Mouse (Mus musculus) heart, embryonic 12.5 days (tissue): ENCODE data around the gene Tfeb. TPM values are rescaled to one million over a fixed set of nuclear protein-coding genes. Genes with fewer than 3 reads are reported as not detected.
A peak's percentile ranks its signal among the peaks of the same experiment; 100 is the strongest.

Source experiments
- ATAC-seq: fragments of 200-750 bp; cut with Nextera tagmentation; 2 replicates; pipeline ENCODE4 v1.8.0; 2017; ENCODE audit warnings: moderate TSS enrichment, moderate library complexity; ENCODE audit not compliant: insufficient number of reproducible peaks, low FRiP score
- H3K27ac ChIP-seq: fragments of 300-500 bp; sonication (generic); 2 replicates; pipeline ENCODE4 v1.5.1; 2016; ENCODE audit warnings: mild to moderate bottlenecking, moderate library complexity; ENCODE audit not compliant: poor library complexity, severe bottlenecking
- H3K27me3 ChIP-seq: fragments of 300-500 bp; sonication (generic); replicated peaks from 2 replicates; pipeline ENCODE4 v1.6.1; 2016; ENCODE audit warnings: mild to moderate bottlenecking, moderate library complexity
- H3K36me3 ChIP-seq: fragments of 300-500 bp; sonication (generic); 2 replicates; pipeline ENCODE4 v1.6.1; 2016; ENCODE audit warnings: mild to moderate bottlenecking, moderate library complexity
- H3K4me1 ChIP-seq: fragments of 300-500 bp; sonication (generic); replicated peaks from 2 replicates; pipeline ENCODE4 v1.6.1; 2016; ENCODE audit warnings: mild to moderate bottlenecking
- H3K4me2 ChIP-seq: fragments of 300-500 bp; sonication (generic); 2 replicates; pipeline ENCODE4 v1.6.1; 2016; ENCODE audit warnings: mild to moderate bottlenecking, moderate library complexity
- H3K4me3 ChIP-seq: fragments of 300-500 bp; sonication (generic); 2 replicates; pipeline ENCODE4 v1.5.1; 2016; ENCODE audit warnings: mild to moderate bottlenecking
- H3K9ac ChIP-seq: fragments of 300-500 bp; sonication (generic); 2 replicates; pipeline ENCODE4 v1.6.1; 2016; ENCODE audit warnings: mild to moderate bottlenecking, moderate library complexity
- H3K9me3 ChIP-seq: fragments of 300-500 bp; sonication (generic); replicated peaks from 2 replicates; pipeline ENCODE4 v1.6.1; 2016; ENCODE audit warnings: mild to moderate bottlenecking, moderate library complexity
- WGBS: fragments of 180-500 bp; shearing (Covaris S2); methylation state at CpG from one replicate; pipeline ENCODE4 v1.1.7; 2016; 5-methylcytosine and 5-hydroxymethylcytosine counted together
- polyA plus RNA-seq: library from polyadenylated mRNA; unstranded; fragments of >200 nt; fragmentation: Nextera tagmentation; extraction: Ambion mirVana; gene quantifications from 2 replicates; pipeline ENCODE4 v1.2.1, GENCODE M21; 2016

The Tfeb gene
- polyA plus RNA-seq, 1 experiment from 2014 or later: 22.7 TPM

- Histone ChIP-seq H3K9me3 (peaks cover 7% of the 10 kb centered on the region; the same call in 1 of the 2 replicates), H3K9ac (no peak overlapping the region), H3K4me1 (peaks cover 48% of the 10 kb centered on the region), H3K4me2 (no peak overlapping the region), H3K27ac (no peak overlapping the region), H3K36me3 (peaks cover 8% of the 10 kb centered on the region; the same call in 1 of the 2 replicates), H3K27me3 (no peaks in the 10 kb centered on the region), H3K4me3 (no peak overlapping the region)
- 82% methylated on average over 2 of the region's 2 CpGs for WGBS
- no peak for ATAC-seq
Measured at GRCm38 (mm10) chr17:47740186-47740585, 3.4 kb downstream of the Tfeb start.

- H3K9me3 ChIP-seq: peaks cover 7% of the 10 kb centered on the region; the same call in 1 of the 2 replicates
- no peak overlapping the region for H3K4me3 ChIP-seq
- peak overlapping the region; percentile 32 for H3K4me2 ChIP-seq
- peaks cover 52% of the 10 kb centered on the region for H3K4me1 ChIP-seq
- peak overlapping the region; percentile 36; the same call in 1 of the 2 replicates for H3K27ac ChIP-seq
- peaks cover 10% of the 10 kb centered on the region; the same call in 1 of the 2 replicates for H3K36me3 ChIP-seq
- H3K9ac ChIP-seq: no peak overlapping the region; the same call in 1 of the 2 replicates
- 0 out of 2 replicates have a peak, but pooled peaks have one; percentile 33 for ATAC-seq
- WGBS: 13% methylated on average over 16 of the region's 16 CpGs
- H3K27me3 ChIP-seq: no peaks in the 10 kb centered on the region
Measured at GRCm38 (mm10) chr17:47742991-47743734, 6.3 kb downstream of the Tfeb start.

GRCm38 (mm10) chr17:47744086-47744485, 7.3 kb downstream of the Tfeb start:
- no peak overlapping the region for H3K4me2 ChIP-seq
- peaks cover 52% of the 10 kb centered on the region for H3K4me1 ChIP-seq
- H3K27me3 ChIP-seq: no peaks in the 10 kb centered on the region
- H3K4me3 ChIP-seq: no peak overlapping the region
- ATAC-seq: no peak
- 90% methylated on average over 14 of the region's 14 CpGs for WGBS
- H3K27ac ChIP-seq: no peak overlapping the region
- H3K9me3 ChIP-seq: peaks cover 7% of the 10 kb centered on the region; the same call in 1 of the 2 replicates
- no peak overlapping the region for H3K9ac ChIP-seq
- peaks cover 10% of the 10 kb centered on the region; the same call in 1 of the 2 replicates for H3K36me3 ChIP-seq

- H3K4me2 ChIP-seq: no peak overlapping the region
- H3K4me1 ChIP-seq: peaks cover 51% of the 10 kb centered on the region
- WGBS: 84% methylated on average over 10 of the region's 10 CpGs
- no peaks in the 10 kb centered on the region for H3K27me3 ChIP-seq
- H3K9ac ChIP-seq: no peak overlapping the region
- H3K4me3 ChIP-seq: no peak overlapping the region
- no peak for ATAC-seq
- peaks cover 10% of the 10 kb centered on the region; the same call in 1 of the 2 replicates for H3K36me3 ChIP-seq
- peaks cover 7% of the 10 kb centered on the region; the same call in 1 of the 2 replicates for H3K9me3 ChIP-seq
- no peak overlapping the region for H3K27ac ChIP-seq
Measured at GRCm38 (mm10) chr17:47744746-47745368, 8.0 kb downstream of the Tfeb start.

- peaks cover 36% of the 10 kb centered on the region for H3K4me1 ChIP-seq
- ATAC-seq: peak; percentile 49
- H3K4me2 ChIP-seq: no peak overlapping the region
- no peaks in the 10 kb centered on the region for H3K27me3 ChIP-seq
- peaks cover 25% of the 10 kb centered on the region for H3K36me3 ChIP-seq
- H3K9me3 ChIP-seq: peaks cover 12% of the 10 kb centered on the region; the same call in 1 of the 2 replicates
- H3K27ac ChIP-seq: peak overlapping the region; percentile 69
- H3K9ac ChIP-seq: peak overlapping the region; percentile 56; the same call in 1 of the 2 replicates
- H3K4me3 ChIP-seq: no peak overlapping the region
- 44% methylated on average over 14 of the region's 14 CpGs for WGBS
Measured at GRCm38 (mm10) chr17:47748791-47749553, 12.1 kb downstream of the Tfeb start.

- WGBS: 75% methylated on average over 3 of the region's 3 CpGs
- H3K4me2 ChIP-seq: no peak overlapping the region
- H3K4me1 ChIP-seq: peaks cover 41% of the 10 kb centered on the region
- H3K9ac ChIP-seq: 0 out of 2 replicates have a peak overlapping the region, but pooled peaks have one; percentile 56
- no peaks in the 10 kb centered on the region for H3K27me3 ChIP-seq
- H3K4me3 ChIP-seq: no peak overlapping the region
- H3K36me3 ChIP-seq: peaks cover 19% of the 10 kb centered on the region
- peaks cover 10% of the 10 kb centered on the region; the same call in 1 of the 2 replicates for H3K9me3 ChIP-seq
- peak overlapping the region; percentile 69 for H3K27ac ChIP-seq
- ATAC-seq: no peak
Measured at GRCm38 (mm10) chr17:47749626-47750025, 12.8 kb downstream of the Tfeb start.

- Histone ChIP-seq H3K4me3 (no peak overlapping the region), H3K9me3 (peaks cover 5% of the 10 kb centered on the region; the same call in 1 of the 2 replicates), H3K4me1 (peaks cover 41% of the 10 kb centered on the region), H3K36me3 (peaks cover 18% of the 10 kb centered on the region), H3K4me2 (no peak overlapping the region), H3K9ac (no peak overlapping the region), H3K27me3 (no peaks in the 10 kb centered on the region), H3K27ac (no peak overlapping the region)
- ATAC-seq: no peak
- 73% methylated on average over 6 of the region's 6 CpGs for WGBS
Measured at GRCm38 (mm10) chr17:47750101-47750500, 13.3 kb downstream of the Tfeb start.

GRCm38 (mm10) chr17:47751811-47752210, 15.0 kb downstream of the Tfeb start:
- ATAC-seq: no peak
- H3K36me3 ChIP-seq: peaks cover 18% of the 10 kb centered on the region
- WGBS: 75% methylated on average over 5 of the region's 5 CpGs
- peaks cover 50% of the 10 kb centered on the region for H3K4me1 ChIP-seq
- no peak overlapping the region for H3K4me3 ChIP-seq
- H3K9ac ChIP-seq: no peak overlapping the region
- no peak overlapping the region for H3K4me2 ChIP-seq
- H3K27ac ChIP-seq: no peak overlapping the region
- H3K9me3 ChIP-seq: peaks cover 5% of the 10 kb centered on the region; the same call in 1 of the 2 replicates
- no peaks in the 10 kb centered on the region for H3K27me3 ChIP-seq

- peak overlapping the region; percentile 32; the same call in 1 of the 2 replicates for H3K4me2 ChIP-seq
- 22% methylated on average over 8 of the region's 8 CpGs for WGBS
- H3K4me3 ChIP-seq: no peak overlapping the region
- H3K27ac ChIP-seq: peak overlapping the region; percentile 36; the same call in 1 of the 2 replicates
- no peak for ATAC-seq
- peaks cover 5% of the 10 kb centered on the region; the same call in 1 of the 2 replicates for H3K9me3 ChIP-seq
- H3K9ac ChIP-seq: peak overlapping the region; percentile 47; the same call in 1 of the 2 replicates
- no peaks in the 10 kb centered on the region for H3K27me3 ChIP-seq
- peaks cover 15% of the 10 kb centered on the region for H3K36me3 ChIP-seq
- peaks cover 53% of the 10 kb centered on the region for H3K4me1 ChIP-seq
Measured at GRCm38 (mm10) chr17:47753130-47753775, 16.4 kb downstream of the Tfeb start.

GRCm38 (mm10) chr17:47754246-47754645, 17.4 kb downstream of the Tfeb start:
- H3K9me3 ChIP-seq: peaks cover 5% of the 10 kb centered on the region; the same call in 1 of the 2 replicates

More at GRCm38 (mm10) chr17:47754246-47754645, 17.4 kb downstream of the Tfeb start:
- H3K27me3 ChIP-seq: no peaks in the 10 kb centered on the region
- no peak overlapping the region for H3K9ac ChIP-seq
- 77% methylated on average over 12 of the region's 13 CpGs for WGBS
- H3K4me2 ChIP-seq: no peak overlapping the region
- peaks cover 52% of the 10 kb centered on the region for H3K4me1 ChIP-seq
- H3K27ac ChIP-seq: no peak overlapping the region
- no peak for ATAC-seq
- H3K4me3 ChIP-seq: no peak overlapping the region
- H3K36me3 ChIP-seq: peaks cover 15% of the 10 kb centered on the region
